Mouse (Mus musculus) thymus, postnatal 4 days (tissue): ENCODE measurements at regions not wholly inside any gene's neighbourhood (a gene's known extent, or its start where the extent isn't known, plus 50 kb on each side); places are given as distances from the start of the nearest gene placed in this dataset.

ENCODE experiments used
- DNase-seq: peaks from one replicate; pipeline ENCODE4 v3.0.0; 2021

GRCm38 (mm10) chr16:76438093-76438883 is 64.7 kb upstream of the Nrip1 start:
- DNase-seq: no peak

GRCm38 (mm10) chr16:76436290-76436689 is 62.7 kb upstream of the Nrip1 start:
- DNase-seq: no peak

- no peak for DNase-seq
Observed at GRCm38 (mm10) chr16:76433076-76433825, 59.6 kb upstream of the Nrip1 start.

GRCm38 (mm10) chr16:76432304-76432703 is 58.7 kb upstream of the Nrip1 start:
- no peak for DNase-seq

GRCm38 (mm10) chr16:76429156-76429555 is 55.5 kb upstream of the Nrip1 start:
- DNase-seq: no peak

- DNase-seq: no peak
Observed at GRCm38 (mm10) chr16:76423964-76424363, 50.3 kb upstream of the Nrip1 start.
